Mouse (Mus musculus): ENCODE data around the gene Tmem37. TPM values are rescaled to one million over a fixed set of nuclear protein-coding genes. Genes with fewer than 3 reads are reported as not detected.

The Tmem37 gene
- polyA plus RNA-seq, 1 experiment from 2014 or later: 121 TPM

DNA sequence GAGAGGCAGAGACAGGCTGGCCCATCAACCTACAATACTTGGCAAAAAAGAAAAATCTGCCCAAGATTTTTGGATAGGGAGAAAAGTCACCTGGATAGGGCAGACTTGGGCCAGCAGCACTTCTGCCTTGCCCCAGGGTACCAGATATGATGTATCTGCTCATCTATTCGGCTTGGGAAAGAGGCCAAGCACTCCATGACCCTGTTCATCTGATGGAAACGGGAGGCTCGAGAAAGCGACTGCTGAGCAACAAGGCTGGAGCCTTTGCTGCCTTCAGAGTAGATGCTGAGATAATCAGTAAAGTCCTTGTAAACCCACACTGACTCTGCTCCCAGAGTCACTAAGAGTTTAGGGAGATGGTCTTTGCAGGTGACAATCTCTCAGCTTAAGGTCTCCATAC is 45.5 kb upstream of the Tmem37 start:
- Histone ChIP-seq H3K4me3 (ENCODE audit: low read depth, low read length) (no peak overlapping the region), H3K9ac (replicated peaks; ENCODE audit: low read depth) (no peak overlapping the region), H3K9me3 (ENCODE audit: low read length) (no peaks in the 10 kb centered on the region), H3K4me2 (replicated peaks; ENCODE audit: low read depth, low read length) (peak overlapping the region; percentile 71), H3K36me3 (ENCODE audit: insufficient read depth, low read length) (peaks cover 21% of the 10 kb centered on the region), H3K27ac (ENCODE audit: low read length) (no peak overlapping the region), H3K4me1 (ENCODE audit: insufficient read depth, low read depth, low read length) (peaks cover 13% of the 10 kb centered on the region; the same call in 1 of the 2 replicates), H3K27me3 (replicated peaks; ENCODE audit: insufficient read depth, low read length) (no peaks in the 10 kb centered on the region)
- TF ChIP-seq CTCF (IDR thresholded peaks at IDR 0.05): no peak
- no peak for TF ChIP-seq EP300 (IDR thresholded peaks at IDR 0.05)
- ATAC-seq (no peak), DNase-seq (ENCODE audit: low spot score) (no peak)
- 79% methylated on average over 4 of the region's 4 CpGs for WGBS

DNA sequence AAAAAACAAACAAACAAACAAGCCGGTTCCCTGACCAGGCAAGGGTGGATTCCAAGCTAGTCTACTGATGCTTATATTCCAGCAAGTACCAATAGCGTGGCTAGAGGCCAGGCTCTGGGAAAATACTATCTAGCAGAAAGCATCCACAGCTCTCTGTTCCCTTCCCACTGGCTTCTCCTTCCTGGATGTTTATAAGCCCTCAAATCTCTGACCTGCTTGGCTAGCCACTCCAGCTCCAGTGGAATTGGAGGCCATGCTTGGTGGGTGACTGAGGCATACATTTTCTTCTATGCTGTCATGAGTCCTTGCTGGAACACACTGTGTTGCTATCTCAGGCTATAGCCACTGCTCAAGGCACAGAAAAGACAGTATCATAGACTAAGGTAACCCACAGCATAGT is 45.0 kb upstream of the Tmem37 start:
- Histone ChIP-seq H3K27ac (ENCODE audit: low read length) (no peak overlapping the region), H3K27me3 (replicated peaks; ENCODE audit: insufficient read depth, low read length) (no peaks in the 10 kb centered on the region), H3K9ac (replicated peaks; ENCODE audit: low read depth) (no peak overlapping the region), H3K4me1 (ENCODE audit: insufficient read depth, low read depth, low read length) (peaks cover 13% of the 10 kb centered on the region; the same call in 1 of the 2 replicates), H3K4me3 (ENCODE audit: low read depth, low read length) (no peak overlapping the region), H3K4me2 (replicated peaks; ENCODE audit: low read depth, low read length) (no peak overlapping the region), H3K9me3 (ENCODE audit: low read length) (no peaks in the 10 kb centered on the region), H3K36me3 (ENCODE audit: insufficient read depth, low read length) (peaks cover 24% of the 10 kb centered on the region)
- ATAC-seq (no peak), DNase-seq (ENCODE audit: low spot score) (no peak)
- TF ChIP-seq CTCF (IDR thresholded peaks at IDR 0.05) (no peak), EP300 (IDR thresholded peaks at IDR 0.05) (no peak)
- WGBS: 92% methylated on average over 2 of the region's 2 CpGs

DNA sequence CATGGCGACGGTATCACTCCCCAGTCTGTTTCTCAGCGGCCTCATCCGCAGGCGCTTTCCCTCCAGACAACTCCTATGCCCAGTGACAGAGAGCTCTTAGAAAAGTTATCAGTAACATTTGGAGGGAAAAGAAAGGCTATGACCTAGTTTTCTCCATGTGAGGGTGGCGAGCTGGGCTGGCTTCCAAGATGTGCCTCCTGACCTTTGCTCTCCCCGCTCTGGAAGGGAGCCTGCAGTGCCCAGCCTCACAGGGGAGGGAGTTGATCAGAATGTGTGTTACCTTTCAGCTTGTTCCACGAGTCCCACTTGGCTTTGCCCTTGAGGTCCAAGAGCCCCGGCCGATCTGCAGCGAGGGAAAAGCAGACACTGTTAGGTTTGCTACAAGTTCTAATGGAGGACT is 42.2 kb upstream of the Tmem37 start:
- H3K36me3 ChIP-seq (ENCODE audit: insufficient read depth, low read length): peaks cover 28% of the 10 kb centered on the region
- no peak for ATAC-seq
- WGBS: 79% methylated on average over 11 of the region's 11 CpGs
- no peaks in the 10 kb centered on the region for H3K27me3 ChIP-seq (replicated peaks; ENCODE audit: insufficient read depth, low read length)
- H3K4me1 ChIP-seq (ENCODE audit: insufficient read depth, low read depth, low read length): peaks cover 13% of the 10 kb centered on the region; the same call in 1 of the 2 replicates
- no peak for TF ChIP-seq EP300 (IDR thresholded peaks at IDR 0.05)
- TF ChIP-seq CTCF (IDR thresholded peaks at IDR 0.05): no peak
- no peak overlapping the region for H3K27ac ChIP-seq (ENCODE audit: low read length)
- no peak for DNase-seq (ENCODE audit: low spot score)
- H3K4me3 ChIP-seq (ENCODE audit: low read depth, low read length): no peak overlapping the region
- H3K9ac ChIP-seq (replicated peaks; ENCODE audit: low read depth): no peak overlapping the region
- H3K9me3 ChIP-seq (ENCODE audit: low read length): no peaks in the 10 kb centered on the region
- no peak overlapping the region for H3K4me2 ChIP-seq (replicated peaks; ENCODE audit: low read depth, low read length)

DNA sequence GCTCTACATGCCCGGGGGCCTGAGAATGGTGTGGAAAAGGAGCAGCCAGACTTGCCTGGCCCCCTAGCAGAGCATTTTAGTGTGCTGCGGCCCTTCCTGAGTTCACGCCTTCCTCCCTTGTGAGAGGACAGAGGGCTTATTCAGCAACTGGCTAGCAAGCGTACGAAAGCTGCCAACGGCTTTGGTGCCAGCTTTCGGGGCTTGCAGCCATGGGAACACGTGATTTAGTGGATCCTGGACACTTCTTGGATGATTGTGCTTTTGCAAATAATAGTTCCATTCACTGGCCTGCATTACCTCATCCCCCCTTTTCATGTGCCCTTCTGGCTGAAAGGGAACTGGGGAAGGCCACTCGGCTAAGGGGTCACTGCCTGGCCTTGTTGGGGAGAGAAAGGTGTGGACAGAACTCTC is 41.8 kb upstream of the Tmem37 start:
- no peak overlapping the region for H3K9ac ChIP-seq (replicated peaks; ENCODE audit: low read depth)
- H3K27me3 ChIP-seq (replicated peaks; ENCODE audit: insufficient read depth, low read length): no peaks in the 10 kb centered on the region
- no peaks in the 10 kb centered on the region for H3K9me3 ChIP-seq (ENCODE audit: low read length)
- TF ChIP-seq CTCF (IDR thresholded peaks at IDR 0.05) (no peak), EP300 (IDR thresholded peaks at IDR 0.05) (no peak)
- WGBS: 89% methylated on average over 9 of the region's 9 CpGs
- ATAC-seq: no peak
- no peak for DNase-seq (ENCODE audit: low spot score)
- no peak overlapping the region for H3K27ac ChIP-seq (ENCODE audit: low read length)
- no peak overlapping the region for H3K4me3 ChIP-seq (ENCODE audit: low read depth, low read length)
- H3K4me2 ChIP-seq (replicated peaks; ENCODE audit: low read depth, low read length): no peak overlapping the region
- H3K4me1 ChIP-seq (ENCODE audit: insufficient read depth, low read depth, low read length): peaks cover 13% of the 10 kb centered on the region; the same call in 1 of the 2 replicates
- peaks cover 28% of the 10 kb centered on the region for H3K36me3 ChIP-seq (ENCODE audit: insufficient read depth, low read length)

DNA sequence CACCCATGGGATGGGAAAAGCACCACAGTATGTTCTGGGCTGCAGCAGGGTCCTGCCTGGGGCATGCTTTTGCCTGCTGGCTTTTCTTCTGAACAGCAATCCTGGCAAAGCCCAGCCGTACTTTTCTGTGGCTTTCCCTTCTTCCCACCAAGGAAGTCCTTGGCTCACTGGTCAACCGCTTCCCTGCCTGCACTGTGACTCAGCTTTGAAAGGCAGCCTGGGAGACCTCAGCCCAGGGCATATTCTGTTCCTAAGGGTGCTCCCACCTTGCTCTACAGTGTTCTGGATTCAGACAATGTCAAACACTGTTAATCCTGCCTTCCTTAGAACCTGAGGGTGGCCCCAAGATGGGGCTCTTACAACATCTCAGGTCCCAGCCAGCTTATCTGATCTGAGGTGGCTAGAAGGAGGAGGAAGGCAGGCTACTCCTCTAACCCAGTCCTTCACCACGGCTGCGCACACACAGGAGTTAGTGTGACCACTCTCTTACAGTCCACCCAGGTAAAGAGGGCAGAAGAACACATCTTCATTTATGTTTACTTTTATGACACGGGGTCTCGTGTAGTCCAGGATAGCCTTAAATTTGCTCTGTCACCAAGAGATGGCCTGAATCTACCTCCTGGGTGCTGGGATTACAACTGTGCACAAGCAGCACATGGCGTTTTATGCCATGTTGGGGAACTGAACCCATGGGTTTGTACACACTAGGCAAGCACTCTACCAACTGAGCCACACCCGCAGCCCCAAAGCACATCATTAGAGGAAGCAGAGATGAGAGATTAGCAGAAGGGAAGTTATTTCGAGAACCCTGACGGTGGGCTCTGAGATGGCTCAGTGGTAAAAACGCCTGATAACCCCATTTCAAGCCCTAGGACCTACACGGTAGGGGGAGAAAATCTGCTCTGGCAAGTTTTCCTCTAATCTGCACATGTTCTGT is 38.6 kb upstream of the Tmem37 start:
- H3K36me3 ChIP-seq (ENCODE audit: insufficient read depth, low read length): peaks cover 28% of the 10 kb centered on the region
- H3K27me3 ChIP-seq (replicated peaks; ENCODE audit: insufficient read depth, low read length): no peaks in the 10 kb centered on the region
- H3K9me3 ChIP-seq (ENCODE audit: low read length): no peaks in the 10 kb centered on the region
- TF ChIP-seq EP300 (IDR thresholded peaks at IDR 0.05): no peak
- no peak for TF ChIP-seq CTCF (IDR thresholded peaks at IDR 0.05)
- no peak for ATAC-seq
- H3K4me1 ChIP-seq (ENCODE audit: insufficient read depth, low read depth, low read length): no peaks in the 10 kb centered on the region
- no peak overlapping the region for H3K9ac ChIP-seq (replicated peaks; ENCODE audit: low read depth)
- no peak for DNase-seq (ENCODE audit: low spot score)
- H3K4me2 ChIP-seq (replicated peaks; ENCODE audit: low read depth, low read length): no peak overlapping the region
- no peak overlapping the region for H3K27ac ChIP-seq (ENCODE audit: low read length)
- no peak overlapping the region for H3K4me3 ChIP-seq (ENCODE audit: low read depth, low read length)
- 81% methylated on average over 12 of the region's 12 CpGs for WGBS

DNA sequence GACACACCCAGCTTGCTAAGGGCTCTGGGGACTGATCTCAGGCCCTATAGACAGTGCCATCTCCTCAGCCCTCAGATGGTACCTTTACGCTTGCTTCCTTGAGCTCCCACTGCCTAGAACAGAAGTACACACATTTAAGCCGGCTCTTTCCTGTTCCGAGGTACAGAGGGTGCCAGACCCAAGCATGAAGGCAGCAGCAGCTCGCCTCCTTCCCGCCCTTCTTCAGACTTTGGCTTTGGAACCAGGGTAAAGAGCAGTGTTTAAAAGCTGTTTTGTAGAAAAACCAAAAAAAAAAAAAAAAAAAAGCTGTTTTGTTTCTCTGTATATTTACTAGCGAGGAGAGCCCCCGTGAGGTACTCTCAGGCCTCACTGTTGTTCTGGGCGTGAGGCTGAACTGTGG is 37.9 kb upstream of the Tmem37 start:
- Histone ChIP-seq H3K4me3 (ENCODE audit: low read depth, low read length) (no peak overlapping the region), H3K9ac (replicated peaks; ENCODE audit: low read depth) (no peak overlapping the region), H3K9me3 (ENCODE audit: low read length) (no peaks in the 10 kb centered on the region), H3K27me3 (replicated peaks; ENCODE audit: insufficient read depth, low read length) (no peaks in the 10 kb centered on the region), H3K27ac (ENCODE audit: low read length) (no peak overlapping the region), H3K36me3 (ENCODE audit: insufficient read depth, low read length) (peaks cover 28% of the 10 kb centered on the region), H3K4me1 (ENCODE audit: insufficient read depth, low read depth, low read length) (no peaks in the 10 kb centered on the region), H3K4me2 (replicated peaks; ENCODE audit: low read depth, low read length) (no peak overlapping the region)
- 88% methylated on average over 8 of the region's 8 CpGs for WGBS
- TF ChIP-seq EP300 (IDR thresholded peaks at IDR 0.05) (no peak), CTCF (IDR thresholded peaks at IDR 0.05) (no peak)
- ATAC-seq (no peak), DNase-seq (ENCODE audit: low spot score) (no peak)

All from lung, postnatal 0 days (tissue).